Mouse (Mus musculus): ENCODE measurements around the gene Kmt2e.
"Not testable (repeated sequence)": the region's sequence is repeated elsewhere in the genome, so short reads cannot be mapped to it uniquely, and the experiment has no call there.

Kmt2e gene

GRCm38 (mm10) chr5:23431948-23432707 lies 2.1 kb upstream of the Kmt2e start:
- intact Hi-C loops (cut with DNase I): loop anchor here (1.0 kb wide), 1 partner anchor 14 kb away; no protein-coding TSS in a partner anchor

GRCm38 (mm10) chr5:23432708-23433645 lies 1.3 kb upstream of the Kmt2e start:
- intact Hi-C loops (cut with DNase I): loop anchor here (1.0 kb wide), 1 partner anchor 15 kb away; no protein-coding TSS in a partner anchor

- intact Hi-C loops (cut with DNase I): loop anchor here (5.0 kb wide), 1 partner anchor 37 kb away; no protein-coding TSS in a partner anchor
Observed at GRCm38 (mm10) chr5:23434598-23435481, 599 bp downstream of the Kmt2e start.

GRCm38 (mm10) chr5:23435482-23436125 lies 1.4 kb downstream of the Kmt2e start:
- intact Hi-C loops (cut with DNase I): loop anchor here (5.0 kb wide), 1 partner anchor 37 kb away; no protein-coding TSS in a partner anchor

GRCm38 (mm10) chr5:23436735-23437134 lies 2.5 kb downstream of the Kmt2e start:
- intact Hi-C loops (cut with DNase I): loop anchor here (5.0 kb wide), 1 partner anchor 36 kb away; no protein-coding TSS in a partner anchor

GRCm38 (mm10) chr5:23439857-23440256 lies 5.6 kb downstream of the Kmt2e start:
- intact Hi-C loops (cut with DNase I): loop anchor here (5.0 kb wide), 1 partner anchor 32 kb away; no protein-coding TSS in a partner anchor

- intact Hi-C loops (cut with DNase I): no loop called here
Observed at GRCm38 (mm10) chr5:23440572-23440971, 6.3 kb downstream of the Kmt2e start.

- intact Hi-C loops (cut with DNase I): no loop called here
Observed at GRCm38 (mm10) chr5:23441916-23442315, 7.7 kb downstream of the Kmt2e start.

GRCm38 (mm10) chr5:23444411-23444810 lies 10.2 kb downstream of the Kmt2e start:
- intact Hi-C loops (cut with DNase I): no loop called here

GRCm38 (mm10) chr5:23453561-23453960 lies 19.3 kb downstream of the Kmt2e start:
- intact Hi-C loops (cut with DNase I): not testable (repeated sequence)

GRCm38 (mm10) chr5:23461688-23462087 lies 27.4 kb downstream of the Kmt2e start:
- intact Hi-C loops (cut with DNase I): no loop called here

GRCm38 (mm10) chr5:23464247-23464646 lies 30.0 kb downstream of the Kmt2e start:
- intact Hi-C loops (cut with DNase I): no loop called here

GRCm38 (mm10) chr5:23464743-23465142 lies 30.5 kb downstream of the Kmt2e start:
- intact Hi-C loops (cut with DNase I): no loop called here

- intact Hi-C loops (cut with DNase I): no loop called here
Observed at GRCm38 (mm10) chr5:23466546-23466945, 32.3 kb downstream of the Kmt2e start.

GRCm38 (mm10) chr5:23473098-23473873 lies 39.0 kb downstream of the Kmt2e start:
- intact Hi-C loops (cut with DNase I): loop anchor here (5.0 kb wide), 1 partner anchor 36 kb away; no protein-coding TSS in a partner anchor

GRCm38 (mm10) chr5:23483811-23484210 lies 49.6 kb downstream of the Kmt2e start:
- intact Hi-C loops (cut with DNase I): no loop called here

- intact Hi-C loops (cut with DNase I): no loop called here
Observed at GRCm38 (mm10) chr5:23489231-23489630, 55.0 kb downstream of the Kmt2e start.

GRCm38 (mm10) chr5:23490797-23491196 lies 56.6 kb downstream of the Kmt2e start:
- intact Hi-C loops (cut with DNase I): loop anchor here (2.0 kb wide), 1 partner anchor 74 kb away; no protein-coding TSS in a partner anchor

- intact Hi-C loops (cut with DNase I): loop anchor here (2.0 kb wide), 1 partner anchor 16 kb away; no protein-coding TSS in a partner anchor
Observed at GRCm38 (mm10) chr5:23496396-23496795, 62.2 kb downstream of the Kmt2e start.

Data from adrenal gland (tissue).